Mouse (Mus musculus) neural tube, embryonic 14.5 days (tissue): ENCODE results near the gene Gpm6b. TPM values are rescaled to one million over a fixed set of nuclear protein-coding genes. Genes with fewer than 3 reads are reported as not detected.

Experiments used
- ATAC-seq: fragments of 200-750 bp; cut with Nextera tagmentation; 2 replicates; pipeline ENCODE4 v1.8.0; 2017; ENCODE audit warnings: low read depth, mild to moderate bottlenecking, moderate TSS enrichment, moderate library complexity
- H3K27ac ChIP-seq: fragments of 300-500 bp; sonication (generic); 2 replicates; pipeline ENCODE4 v1.5.1; 2014; ENCODE audit warnings: low read depth, mild to moderate bottlenecking, control low read depth, low read length, moderate library complexity, mixed read lengths
- H3K27me3 ChIP-seq: fragments of 300-500 bp; sonication (generic); 2 replicates; pipeline ENCODE4 v1.6.1; 2014; ENCODE audit warnings: low read length; ENCODE audit not compliant: control insufficient read depth, insufficient read depth
- H3K36me3 ChIP-seq: fragments of 300-500 bp; sonication (generic); 2 replicates; pipeline ENCODE4 v1.6.1; 2014; ENCODE audit warnings: low read length, mixed read lengths; ENCODE audit not compliant: control insufficient read depth, insufficient read depth
- H3K4me1 ChIP-seq: fragments of 300-500 bp; sonication (generic); 2 replicates; pipeline ENCODE4 v1.6.1; 2014; ENCODE audit warnings: low read length; ENCODE audit not compliant: control insufficient read depth, insufficient read depth
- H3K4me2 ChIP-seq: fragments of 300-500 bp; sonication (generic); 2 replicates; pipeline ENCODE4 v1.6.1; 2014; ENCODE audit warnings: mild to moderate bottlenecking, low read depth, low read length, control low read depth
- H3K4me3 ChIP-seq: fragments of 300-500 bp; sonication (generic); 2 replicates; pipeline ENCODE4 v1.5.1; 2014; ENCODE audit warnings: low read depth, low read length, control low read depth, mixed read lengths
- H3K9ac ChIP-seq: fragments of 300-500 bp; sonication (generic); replicated peaks from 2 replicates; pipeline ENCODE4 v1.6.1; 2014; ENCODE audit warnings: low read depth, mild to moderate bottlenecking, control low read depth, low read length, mixed read lengths
- H3K9me3 ChIP-seq: fragments of 300-500 bp; sonication (generic); 2 replicates; pipeline ENCODE4 v1.6.1; 2016; ENCODE audit warnings: low read length; ENCODE audit not compliant: control insufficient read depth
- WGBS: fragments of 180-500 bp; shearing (Covaris S2); extraction: QIAGEN DNeasy Blood & Tissue Kit; methylation state at CpG from one replicate; pipeline ENCODE4 v1.1.7; 2014; 5-methylcytosine and 5-hydroxymethylcytosine counted together
- polyA plus RNA-seq: library from polyadenylated mRNA; unstranded; fragments of >200 nt; fragmentation: Nextera tagmentation; extraction: Ambion mirVana; gene quantifications from 2 replicates; pipeline ENCODE4 v1.2.1, GENCODE M21; 2014

The Gpm6b gene
- polyA plus RNA-seq, 1 experiment from 2014 or later: 279 TPM

DNA sequence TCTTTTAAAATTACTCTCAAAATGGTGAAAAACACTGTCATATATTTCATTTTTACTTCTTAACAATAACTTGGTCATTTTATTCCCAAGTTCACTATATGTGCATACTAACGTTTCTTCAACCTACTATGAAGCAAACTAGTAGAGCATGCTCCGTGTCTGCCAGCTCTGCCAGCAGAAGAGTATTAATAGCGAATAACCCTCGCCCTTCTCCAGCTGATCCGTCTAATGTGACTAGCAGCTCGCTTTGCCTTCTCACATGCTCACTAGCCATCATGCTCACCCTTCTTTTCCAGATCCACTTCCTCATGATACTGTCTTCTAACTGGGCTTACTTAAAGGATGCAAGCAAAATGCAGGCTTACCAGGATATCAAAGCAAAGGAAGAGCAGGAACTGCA lies 147.9 kb downstream of the Gpm6b start:
- Histone ChIP-seq H3K4me3 (no peak overlapping the region), H3K4me2 (no peak overlapping the region), H3K36me3 (0 out of 2 replicates have a peak, but pooled peaks cover 3% of the 10 kb centered on the region), H3K27me3 (no peaks in the 10 kb centered on the region), H3K4me1 (no peaks in the 10 kb centered on the region), H3K9ac (no peak overlapping the region), H3K27ac (no peak overlapping the region), H3K9me3 (no peaks in the 10 kb centered on the region)
- no peak for ATAC-seq
- 91% methylated on average over 6 of the region's 6 CpGs for WGBS

DNA sequence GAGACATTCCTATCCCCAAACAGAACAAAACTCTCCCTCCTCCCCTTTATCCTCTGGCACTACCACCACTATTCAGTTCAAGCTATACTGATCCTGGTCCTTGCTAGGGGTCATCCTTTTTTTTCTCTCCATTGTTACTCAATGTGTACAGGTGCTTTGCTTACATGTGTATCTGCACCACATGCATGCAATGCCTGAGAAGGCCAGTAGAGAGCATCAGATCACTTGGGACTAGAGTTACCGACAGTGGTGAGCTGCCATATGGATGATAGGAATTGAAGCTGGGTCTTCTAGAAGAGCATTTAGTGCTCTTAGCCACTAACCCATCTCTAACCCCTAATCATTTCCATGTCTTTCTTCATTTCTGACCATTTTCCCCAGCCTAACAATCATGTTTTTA lies 155.0 kb downstream of the Gpm6b start:
- no peaks in the 10 kb centered on the region for H3K27me3 ChIP-seq

DNA sequence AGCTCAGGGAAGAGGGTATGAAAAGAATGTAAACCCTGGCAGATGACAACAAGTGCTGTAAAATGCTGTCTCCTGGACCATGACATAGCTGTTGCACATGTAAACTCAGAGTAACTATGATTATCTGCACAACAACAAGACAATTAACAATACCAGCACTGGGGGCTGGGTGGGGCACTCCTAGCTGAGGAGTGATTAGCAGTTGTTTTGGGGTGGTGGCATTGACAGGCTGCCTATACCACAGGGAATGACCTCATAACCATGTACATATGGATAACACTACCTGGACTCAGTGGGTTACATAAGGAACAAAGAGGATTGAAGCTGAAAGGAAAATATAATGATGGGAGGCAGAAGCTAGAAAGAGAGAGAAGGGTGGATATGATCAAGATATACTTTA lies 169.2 kb downstream of the Gpm6b start:
- no peaks in the 10 kb centered on the region for H3K9me3 ChIP-seq
- H3K27ac ChIP-seq: no peak overlapping the region
- H3K9ac ChIP-seq: no peak overlapping the region
- H3K4me2 ChIP-seq: no peak overlapping the region
- H3K4me1 ChIP-seq: no peaks in the 10 kb centered on the region
- no peaks in the 10 kb centered on the region for H3K27me3 ChIP-seq
- ATAC-seq: no peak
- H3K4me3 ChIP-seq: no peak overlapping the region
- H3K36me3 ChIP-seq: 0 out of 2 replicates have a peak, but pooled peaks cover 7% of the 10 kb centered on the region

More for the DNA sequence above, 155.0 kb downstream of the Gpm6b start:
- Histone ChIP-seq H3K4me1 (no peaks in the 10 kb centered on the region), H3K27ac (no peak overlapping the region), H3K9ac (no peak overlapping the region), H3K36me3 (no peaks in the 10 kb centered on the region), H3K4me3 (no peak overlapping the region), H3K9me3 (no peaks in the 10 kb centered on the region), H3K4me2 (no peak overlapping the region)
- no peak for ATAC-seq
- 78% methylated on average over 1 of the region's 1 CpGs for WGBS

DNA sequence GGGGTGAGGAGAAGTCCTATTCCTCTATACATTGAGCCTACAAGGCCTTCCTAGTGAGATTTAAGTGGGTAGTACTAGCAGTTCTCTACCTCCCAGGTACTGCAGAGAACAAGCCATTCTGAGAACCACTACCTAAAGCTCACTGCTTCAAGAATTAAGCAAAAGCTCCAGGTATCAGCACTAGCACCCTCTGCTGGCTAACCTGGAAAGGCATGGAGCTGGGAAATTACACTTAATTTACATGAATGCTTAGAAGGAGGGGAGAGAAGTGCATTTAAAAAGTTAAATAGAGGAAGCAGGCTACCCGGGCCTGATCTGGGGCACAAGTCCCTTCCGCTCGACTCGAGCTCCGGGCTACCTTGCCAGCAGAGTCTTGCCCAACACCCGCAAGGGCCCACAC lies 177.5 kb downstream of the Gpm6b start:
- ATAC-seq: no peak
- 86% methylated on average over 2 of the region's 6 CpGs for whole genome bisulfite sequencing

DNA sequence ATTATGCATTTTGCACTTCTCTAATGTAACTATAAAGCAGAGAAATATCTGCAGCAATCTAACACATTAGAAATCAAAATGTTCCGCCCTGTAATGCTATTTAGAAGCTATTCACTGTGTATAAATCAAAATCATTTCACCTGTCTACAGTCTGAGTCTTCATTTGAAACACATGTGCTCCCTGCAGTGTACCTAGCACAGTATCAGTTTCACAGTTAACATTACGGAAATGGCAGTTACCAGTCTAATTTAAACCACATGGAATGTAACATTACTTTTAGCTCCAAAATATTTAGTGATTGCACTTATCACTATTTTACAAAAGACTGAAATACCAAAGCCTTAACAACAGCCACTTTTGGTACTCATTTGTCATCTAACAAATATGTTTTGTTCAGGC lies 196.1 kb downstream of the Gpm6b start:
- Histone ChIP-seq H3K9me3 (no peaks in the 10 kb centered on the region), H3K9ac (no peak overlapping the region), H3K4me3 (no peak overlapping the region), H3K36me3 (no peaks in the 10 kb centered on the region), H3K4me2 (no peak overlapping the region), H3K27ac (no peak overlapping the region), H3K4me1 (no peaks in the 10 kb centered on the region; the same call in 1 of the 2 replicates), H3K27me3 (no peaks in the 10 kb centered on the region)
- 93% methylated on average over 2 of the region's 2 CpGs for WGBS
- ATAC-seq: no peak

More for the DNA sequence above, 177.5 kb downstream of the Gpm6b start:
- H3K36me3 ChIP-seq: no peaks in the 10 kb centered on the region
- H3K27me3 ChIP-seq: no peaks in the 10 kb centered on the region
- no peaks in the 10 kb centered on the region for H3K9me3 ChIP-seq
- H3K4me2 ChIP-seq: no peak overlapping the region
- no peaks in the 10 kb centered on the region for H3K4me1 ChIP-seq
- no peak overlapping the region for H3K27ac ChIP-seq
- no peak overlapping the region for H3K9ac ChIP-seq
- no peak overlapping the region for H3K4me3 ChIP-seq

Other genes starting within 250 kb of the Gpm6b start
- 7.8 and 8.0 TPM in 2 replicates for gene Gemin8, start 68.5 kb upstream of the Gpm6b start, polyA plus RNA-seq
- gene Trappc2, start 201.7 kb downstream of the Gpm6b start, polyA plus RNA-seq: 80.8 and 85.1 TPM in 2 replicates
- 8.3 and 9.0 TPM in 2 replicates for gene Ofd1, start 201.8 kb downstream of the Gpm6b start, polyA plus RNA-seq
- 63.8 and 70.9 TPM in 2 replicates for gene Rab9, start 241.0 kb downstream of the Gpm6b start, polyA plus RNA-seq